ENCODE assay signal across 8 mouse cellular contexts in genomic region chr16:8829564-8830359, GRCm38 (mm10). TPM values are rescaled to one million over a fixed set of nuclear protein-coding genes. Genes with fewer than 3 reads are reported as not detected.
DNase-seq lines count a peak whose midpoint lies in the region; ATAC-seq and TF ChIP-seq lines count a peak whose summit lies in the region.

TSS of gene 1810013L24Rik (plus strand) at chr16:8830100.

- no peak for TF ChIP-seq CTCF in cortical plate, adult 2 months (IDR thresholded peaks at IDR 0.05; ENCODE audit: extremely low read depth, insufficient read depth, low read length)

- TF ChIP-seq POLR2A in cortical plate, adult 2 months (IDR thresholded peaks at IDR 0.05; ENCODE audit: extremely low read depth, insufficient read depth, low read length) = peak; percentile 87

- H3K4me3 ChIP-seq in cortical plate, adult 2 months (ENCODE audit: insufficient read depth, low read length) = peak within 1 kb of the TSS; percentile 99
- peak within 1 kb of the TSS; percentile 99 for H3K4me3 ChIP-seq in megakaryocyte, embryonic 14.5 days (replicated peaks)

- peaks cover 34% of the 10 kb centered on the region for H3K36me3 ChIP-seq in megakaryocyte, embryonic 14.5 days (replicated peaks; ENCODE audit: low read length)

- DNase-seq in gastrocnemius, adult 8-10 months (ENCODE audit: low spot score in 2 of 2) = peak; percentile 95 to 97
- DNase-seq in hindlimb bud, embryonic 11.5 days (ENCODE audit: extremely low spot score, low read depth, low spot score) = peak; percentile 97
- peak; percentile 90 to 99 for DNase-seq in left cerebral cortex, adult 8-10 months (ENCODE audit: low spot score in 2 of 2)
- peak; percentile 99 for DNase-seq in right cerebral cortex, postnatal 10 days (ENCODE audit: low spot score in 2 of 2)
- peak; percentile 94 for DNase-seq in urinary bladder, postnatal 25 days (ENCODE audit: low spot score)

- H3K27me3 ChIP-seq in megakaryocyte, embryonic 14.5 days (replicated peaks) = no peaks in the 10 kb centered on the region

- H3K9me3 ChIP-seq in megakaryocyte, embryonic 14.5 days = no peaks in the 10 kb centered on the region

- ATAC-seq in activated CD4-positive, CD25-positive, alpha-beta regulatory T cell, adult 4 months = peak; percentile 92

- peaks cover 2% of the 10 kb centered on the region for H3K4me1 ChIP-seq in cortical plate, adult 2 months (ENCODE audit: control insufficient read depth, insufficient read depth, low read length)
- H3K4me1 ChIP-seq in megakaryocyte, embryonic 14.5 days = peaks cover 37% of the 10 kb centered on the region

- peak within 1 kb of the TSS; percentile 100 for H3K27ac ChIP-seq in cortical plate, adult 2 months (ENCODE audit: insufficient read depth, low read length)

RNA-seq across cellular contexts. Expression of gene 1810013L24Rik, which starts in this region (rescaled TPM):
- polyA plus RNA-seq in activated CD4-positive, CD25-positive, alpha-beta regulatory T cell, adult 4 months (2017; shearing (Covaris generic)) = 10 to 100 TPM; 17.5 to 21.1 TPM
- polyA plus RNA-seq in cortical plate, adult 2 months (2012; rRNA removed) = 43.8 and 43.9 TPM in 2 replicates
- total RNA-seq in gastrocnemius, adult 8-10 months (2022) = 100 to 1,000 TPM in 2 of 4 experiments, 10 to 100 TPM in 2; 97.6 to 111 (median 103) TPM
- total RNA-seq in left cerebral cortex, adult 8-10 months (2022) = 100 to 1,000 TPM; 103 to 114 (median 109) TPM
- polyA plus RNA-seq in megakaryocyte, embryonic 14.5 days (2012; ENCODE audit: insufficient read depth, low replicate concordance) = 8.9 and 10.6 TPM in 2 replicates

Comparison
In these comparisons a context has a peak if more than half of its experiments do, and no peak if none do; other contexts are left out.
1. Peak in every context shown above with its lines: DNase-seq, ATAC-seq, H3K4me3 ChIP-seq and H3K27ac ChIP-seq.